Mouse (Mus musculus): ENCODE results near the gene Slc25a25. TPM values are rescaled to one million over a fixed set of nuclear protein-coding genes. Genes with fewer than 3 reads are reported as not detected.

Slc25a25 gene
- total and polyA plus RNA-seq, 3 experiments: 6.6 to 10.0 (median 9.8) TPM

DNA sequence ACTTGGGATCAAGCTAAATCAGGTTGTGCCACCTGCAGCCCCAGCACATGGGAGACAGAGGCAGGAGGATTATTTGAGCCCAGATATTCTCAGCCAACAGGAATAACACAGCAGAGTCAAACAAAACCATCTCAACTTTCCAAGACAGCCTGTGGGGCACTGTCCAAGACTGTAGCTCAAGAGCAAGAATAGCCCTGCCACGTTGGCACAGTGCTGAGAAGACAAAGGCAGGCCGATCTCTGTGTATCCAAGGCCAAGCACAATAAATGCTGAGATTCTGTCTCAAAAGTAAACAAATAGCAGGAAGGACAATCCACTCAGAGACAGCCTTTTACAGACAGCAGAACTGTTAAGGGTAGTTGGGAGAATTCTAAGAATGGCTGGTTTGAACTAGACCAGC lies 11.1 kb downstream of the Slc25a25 start:
- in situ Hi-C loops (cut with MboI; ENCODE audit: low pct_ligation_motif_present, low pct_unique_long_range_greater_than_20kb, low sequenced_read_pairs) (no loop called here), dilution Hi-C loops (cut with MboI; ENCODE audit: extremely low pct_ligation_motif_present, extremely low pct_unique_long_range_greater_than_20kb, low sequenced_read_pairs) (no loop called here)
- H3K36me3 ChIP-seq (replicated peaks in 1 of 2; ENCODE audit: control insufficient read depth in 1 of 2, insufficient read depth in 1 of 2, low read length in 1 of 2): peaks cover 3 to 43% of the 10 kb centered on the region in 2 experiments
- H3K4me1 ChIP-seq (ENCODE audit: control insufficient read depth in 1 of 2, insufficient read depth in 2 of 2): peaks cover 7 to 30% of the 10 kb centered on the region in 2 experiments; a peak in 3 of 4 replicates
- no peaks in the 10 kb centered on the region for H3K9me3 ChIP-seq (replicated peaks; ENCODE audit: low read length)
- no peak for TF ChIP-seq RCOR1 (conservative IDR thresholded peaks at IDR 0.05; ENCODE audit: low read depth, low read length)
- H3K79me2 ChIP-seq (replicated peaks; ENCODE audit: control insufficient read depth, extremely low read depth, insufficient read depth, poor library complexity, severe bottlenecking): peaks cover 10% of the 10 kb centered on the region; the same call in 1 of the 2 replicates
- no peak overlapping the region for H3K27ac ChIP-seq (ENCODE audit: insufficient read depth, low read depth)
- H3K4me2 ChIP-seq (ENCODE audit: insufficient read depth, low read depth, poor library complexity, severe bottlenecking): no peak overlapping the region
- no peaks in the 10 kb centered on the region for H3K27me3 ChIP-seq (replicated peaks)
- H3K9ac ChIP-seq (ENCODE audit: insufficient read depth, low read depth): no peak overlapping the region
- no peak overlapping the region for H3K4me3 ChIP-seq (replicated peaks in 1 of 3; ENCODE audit: low read depth in 2 of 3, low read length in 2 of 3, poor library complexity in 1 of 3)
- no peak for DNase-seq (ENCODE audit: extremely low read depth)

- Histone ChIP-seq H3K27ac (ENCODE audit: insufficient read depth, low read depth) (peak overlapping the region; percentile 8; the same call in 1 of the 2 replicates), H3K4me2 (ENCODE audit: insufficient read depth, low read depth, poor library complexity, severe bottlenecking) (peak overlapping the region; percentile 33), H3K4me1 (ENCODE audit: control insufficient read depth in 1 of 2, insufficient read depth in 2 of 2) (peaks cover 7 to 30% of the 10 kb centered on the region in 2 experiments; a peak in 3 of 4 replicates), H3K79me2 (replicated peaks; ENCODE audit: control insufficient read depth, extremely low read depth, insufficient read depth, poor library complexity, severe bottlenecking) (peaks cover 10% of the 10 kb centered on the region; the same call in 1 of the 2 replicates), H3K27me3 (replicated peaks) (no peaks in the 10 kb centered on the region), H3K9me3 (replicated peaks; ENCODE audit: low read length) (no peaks in the 10 kb centered on the region), H3K4me3 (replicated peaks in 1 of 3; ENCODE audit: low read depth in 2 of 3, low read length in 2 of 3, poor library complexity in 1 of 3) (no peak overlapping the region), H3K9ac (ENCODE audit: insufficient read depth, low read depth) (0 out of 2 replicates have a peak overlapping the region, but pooled peaks have one; percentile 9), H3K36me3 (replicated peaks in 1 of 2; ENCODE audit: control insufficient read depth in 1 of 2, insufficient read depth in 1 of 2, low read length in 1 of 2) (peaks cover 0 to 34% of the 10 kb centered on the region in 2 experiments)
- TF ChIP-seq POLR2A (IDR thresholded peaks at IDR 0.05; ENCODE audit: low read depth, low read length) (no peak), MAFK (IDR thresholded peaks at IDR 0.05; ENCODE audit: insufficient replicate concordance, low read length) (0 out of 2 replicates have a peak, but pooled peaks have one; percentile 11), GABPA (IDR thresholded peaks at IDR 0.05; ENCODE audit: insufficient replicate concordance, low read depth, low read length) (no peak), KAT2A (IDR thresholded peaks at IDR 0.05; ENCODE audit: insufficient replicate concordance, low read length) (no peak), IRF4 (IDR thresholded peaks at IDR 0.05; ENCODE audit: low read depth, low read length) (peak; percentile 9; the same call in 1 of the 2 replicates), MAX (IDR thresholded peaks at IDR 0.05; ENCODE audit: low read length) (peak; percentile 96), RCOR1 (conservative IDR thresholded peaks at IDR 0.05; ENCODE audit: low read depth, low read length) (no peak), USF1 (IDR thresholded peaks at IDR 0.05; ENCODE audit: low read depth, low read length) (peak; percentile 62), SIN3A (IDR thresholded peaks at IDR 0.05; ENCODE audit: low read length) (peak; percentile 57; the same call in 1 of the 2 replicates), USF2 (conservative IDR thresholded peaks at IDR 0.05; ENCODE audit: low read depth, low read length) (0 out of 2 replicates have a peak, but pooled peaks have one; percentile 7), POLR2AphosphoS2 (IDR thresholded peaks at IDR 0.05; ENCODE audit: low read depth, low read length) (no peak), BHLHE40 (IDR thresholded peaks at IDR 0.05; ENCODE audit: low read depth, low read length) (peak; percentile 86), CTCF (conservative IDR thresholded peaks at IDR 0.05 in 1 of 2, IDR thresholded peaks at IDR 0.05 in 1 of 2; ENCODE audit: low read depth in 2 of 2, low read length in 2 of 2) (no peak), MYC (IDR thresholded peaks at IDR 0.05; ENCODE audit: low read depth, low read length) (peak; percentile 92), MXI1 (IDR thresholded peaks at IDR 0.05; ENCODE audit: low read depth, low read length) (peak; percentile 81)
- no peak for DNase-seq (ENCODE audit: extremely low read depth)
- in situ Hi-C loops (cut with MboI; ENCODE audit: low pct_ligation_motif_present, low pct_unique_long_range_greater_than_20kb, low sequenced_read_pairs): no loop called here
- dilution Hi-C loops (cut with MboI; ENCODE audit: extremely low pct_ligation_motif_present, extremely low pct_unique_long_range_greater_than_20kb, low sequenced_read_pairs): no loop called here
Observed at GRCm38 (mm10) chr2:32439177-32439576, 12.1 kb downstream of the Slc25a25 start.
